Mouse (Mus musculus) erythroblast, embryonic 14.5 days (primary cell): Measurements from ENCODE around the gene Elf3.

Experiments
- GATA1 ChIP-seq: IDR thresholded peaks from 2 replicates; pipeline ENCODE4 v1.6.1; 2012; ENCODE audit warnings: low read length, inconsistent platforms, mixed read lengths
- TAL1 ChIP-seq: IDR thresholded peaks from 3 replicates; pipeline ENCODE4 v1.6.1; 2012; ENCODE audit warnings: low read length, inconsistent platforms, mixed read lengths

DNA sequence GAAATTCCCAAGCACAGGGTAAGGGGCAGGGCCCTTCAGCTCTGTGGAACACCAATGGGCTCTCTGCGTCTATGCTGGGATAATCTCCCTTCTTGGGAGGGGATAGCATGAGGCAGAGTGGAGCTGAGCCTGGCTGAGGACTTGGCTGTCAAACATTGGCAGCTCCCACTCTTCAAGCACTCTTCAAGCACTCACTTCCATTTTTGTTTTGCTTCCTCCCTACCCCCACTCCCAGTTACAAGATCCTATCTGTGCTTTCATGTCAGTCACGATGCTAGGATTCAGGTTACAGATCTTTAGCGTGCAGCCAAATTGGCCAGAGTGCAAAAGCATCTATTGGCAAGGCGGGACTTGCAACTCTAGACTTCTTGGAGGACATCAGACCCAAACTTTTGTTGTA, 5.5 kb downstream of the Elf3 start:
- TF ChIP-seq GATA1 (no peak), TAL1 (no peak)
